Mouse (Mus musculus) frontal cortex, postnatal 25 days (tissue): ENCODE measurements around the gene Vmn2r112.
"Not testable (repeated sequence)": the region's sequence is repeated elsewhere in the genome, so short reads cannot be mapped to it uniquely, and the experiment has no call there.

Source experiments
- DNase-seq, 2 experiments: peaks; one replicate each; pipeline ENCODE4 v3.0.0; 2022; ENCODE audit warnings: low spot score in 2 of 2

The Vmn2r112 gene

DNA sequence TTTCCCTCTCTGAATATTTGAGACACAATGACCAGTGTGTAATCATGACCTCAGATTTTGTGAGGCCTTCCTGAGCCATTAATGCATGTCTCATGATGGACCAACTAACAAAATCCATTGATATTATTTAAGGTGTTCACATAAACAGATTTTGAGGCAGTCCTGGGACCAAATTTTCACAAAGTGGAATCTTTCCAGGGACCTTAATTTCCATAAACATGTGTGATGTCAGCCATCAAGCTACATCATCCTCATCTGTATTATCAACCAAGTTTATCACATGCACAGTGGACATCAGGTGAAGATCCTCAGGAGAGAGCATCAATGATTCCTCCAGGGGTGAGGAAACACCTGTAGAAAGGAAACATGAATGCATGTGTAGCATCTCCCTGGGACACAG lies at the start of gene Vmn2r112:
Vmn2r112 (plus strand) TSS at position 301 of the 400 bp plus-strand sequence.
- not testable (repeated sequence) for DNase-seq

DNA sequence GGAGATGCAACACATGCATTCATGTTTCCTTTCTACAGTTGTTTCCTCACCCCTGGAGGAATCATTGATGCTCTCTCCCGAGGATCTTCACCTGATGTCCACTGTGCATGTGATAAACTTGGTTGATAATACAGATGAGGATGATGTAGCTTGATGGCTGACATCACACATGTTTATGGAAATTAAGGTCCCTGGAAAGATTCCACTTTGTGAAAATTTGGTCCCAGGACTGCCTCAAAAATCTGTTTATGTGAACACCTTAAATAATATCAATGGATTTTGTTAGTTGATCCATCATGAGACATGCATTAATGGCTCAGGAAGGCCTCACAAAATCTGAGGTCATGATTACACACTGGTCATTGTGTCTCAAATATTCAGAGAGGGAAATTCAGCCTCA lies 27.4 kb upstream of the Vmn2r112 start, which contains the start of gene Vmn2r111:
Vmn2r111 (minus strand) TSS at position 101 of the 400 bp plus-strand sequence.
- DNase-seq, result not testable (repeated sequence)

DNA sequence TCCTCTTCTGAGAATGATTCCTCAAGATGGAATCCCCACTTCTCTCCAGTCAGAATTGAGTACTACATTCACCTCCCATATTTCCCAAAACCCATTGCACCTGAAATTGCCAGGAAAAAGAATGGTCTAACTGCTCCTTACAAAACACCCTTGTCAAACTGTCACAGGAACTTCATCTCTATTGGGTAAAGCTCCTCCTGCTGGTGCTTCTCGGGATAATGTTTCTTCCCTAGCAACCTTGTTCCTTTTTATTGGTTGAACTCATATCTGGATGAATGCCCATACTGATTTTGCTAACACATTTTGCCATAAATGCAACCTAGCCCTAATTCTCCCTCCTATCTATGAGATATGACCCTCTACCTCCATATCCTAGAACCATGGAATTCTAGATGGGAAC lies 29.9 kb downstream of the Vmn2r112 start:
- DNase-seq, result no peak
